Mouse (Mus musculus): ENCODE results near the gene Hmgb3.

Gene Hmgb3

DNA sequence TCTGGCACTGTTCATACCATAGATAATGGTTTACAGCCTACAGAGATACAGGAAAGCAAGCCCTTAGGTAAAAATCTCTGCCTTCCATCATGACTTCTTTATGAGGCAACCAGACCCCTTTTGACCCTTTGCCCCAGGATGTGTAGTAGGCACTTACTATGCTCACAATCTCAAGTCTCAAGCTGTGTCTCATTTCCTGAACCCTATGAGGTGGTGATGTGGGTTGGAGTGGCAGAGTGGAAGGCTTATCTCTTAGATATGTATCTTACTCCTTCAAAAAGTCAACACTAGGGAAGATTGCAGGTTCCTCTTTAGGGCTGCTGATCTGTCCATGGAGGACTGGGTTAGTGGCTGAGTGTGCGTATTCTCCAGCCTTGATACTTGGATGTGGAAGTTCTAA lies 5.1 kb downstream of the Hmgb3 start:
- POLR2A ChIA-PET: no interaction called here
- CTCF ChIA-PET: interaction anchor here in 1 of 4 experiments (1.2 kb wide), 1 partner anchor 63 kb away, joined by 3 read pairs; no protein-coding TSS in a partner anchor

DNA sequence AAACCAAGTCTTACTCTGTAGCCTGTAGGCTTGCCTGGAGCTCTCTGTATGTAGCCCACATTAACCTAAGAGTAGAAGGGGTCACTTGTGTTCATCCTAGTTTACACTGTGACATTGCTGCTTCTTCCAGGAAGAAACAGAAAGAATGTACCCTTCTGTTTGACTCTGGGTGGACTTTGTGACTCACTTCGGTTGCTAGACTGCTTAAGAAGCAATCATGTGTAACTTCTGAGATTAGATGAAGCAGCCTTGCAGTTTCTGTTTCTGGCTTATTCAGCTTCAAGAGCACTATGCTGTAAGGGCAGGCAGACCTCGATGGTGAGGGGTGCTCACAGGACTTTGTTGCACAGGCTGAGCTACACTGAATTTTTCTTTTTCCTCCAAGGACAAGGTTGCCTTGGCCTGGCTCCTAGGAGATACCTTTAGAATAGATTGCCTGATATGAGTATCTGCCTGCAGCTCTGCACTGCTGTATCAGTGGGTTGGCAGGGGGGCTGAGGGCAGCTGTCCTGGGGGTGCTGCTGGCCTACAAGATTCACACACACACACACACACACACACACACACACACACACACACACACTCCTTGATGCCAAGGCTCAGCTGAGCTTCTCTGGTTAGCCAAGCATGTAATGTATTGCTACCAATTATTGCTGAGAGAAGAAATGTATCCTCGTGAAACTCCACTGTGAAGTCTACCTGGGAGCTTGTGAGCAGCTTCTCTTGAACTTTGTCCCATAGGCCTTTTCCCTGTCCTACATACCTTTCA lies 17.6 kb downstream of the Hmgb3 start:
- CTCF ChIA-PET: interaction anchor here in 1 of 4 experiments (0.6 kb wide), 1 partner anchor 76 kb away, joined by 3 read pairs; no protein-coding TSS in a partner anchor
- POLR2A ChIA-PET: no interaction called here

DNA sequence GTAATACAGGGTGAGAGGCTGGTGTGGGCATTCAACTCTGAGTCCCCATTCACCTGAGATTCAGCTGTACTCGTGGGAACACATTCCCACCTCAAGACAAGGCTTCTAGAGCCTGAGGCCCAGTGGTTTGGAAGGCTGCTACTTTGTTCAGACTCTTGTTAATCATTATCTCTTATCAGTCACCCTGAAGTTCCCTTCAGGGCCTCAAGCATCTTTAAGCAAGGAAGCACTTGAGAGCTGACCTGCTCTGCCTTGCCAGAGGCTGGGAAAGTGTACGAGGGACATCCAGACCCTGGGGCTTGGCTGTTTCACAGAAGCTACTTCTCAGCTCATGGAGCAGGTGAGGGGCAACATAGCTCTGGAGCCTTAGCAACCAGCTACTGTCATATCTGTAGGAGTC lies 19.8 kb downstream of the Hmgb3 start:
- ChIA-PET POLR2A (interaction anchor here in 1 of 4 experiments (0.8 kb wide), 1 partner anchor 20 kb away, joined by 3 read pairs; the partner anchor contains the start of gene Hmgb3), CTCF (no interaction called here)

DNA sequence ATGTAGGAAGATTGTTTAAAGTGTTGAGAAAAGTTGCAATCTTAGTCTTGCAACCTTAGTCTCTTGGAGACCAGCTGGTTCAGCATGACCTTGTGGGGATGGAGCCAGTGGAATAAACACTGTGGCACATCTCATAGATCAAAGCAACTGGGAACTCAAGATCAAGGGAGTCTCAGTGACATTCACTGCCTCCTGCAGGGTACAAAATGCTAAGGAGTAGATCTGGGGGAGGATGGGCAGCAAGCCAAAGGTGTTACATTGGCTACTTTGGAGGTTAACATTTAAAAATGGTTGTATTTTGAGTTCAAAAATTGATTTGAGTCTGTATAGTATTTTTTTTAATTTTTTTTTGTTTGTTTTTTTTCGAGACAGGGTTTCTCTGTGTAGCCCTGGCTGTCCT lies 33.5 kb downstream of the Hmgb3 start:
- ChIA-PET CTCF (no interaction called here), POLR2A (interaction anchor here in 1 of 4 experiments (1.4 kb wide), 1 partner anchor 34 kb away, joined by 3 read pairs; the partner anchor contains the start of gene Hmgb3)

DNA sequence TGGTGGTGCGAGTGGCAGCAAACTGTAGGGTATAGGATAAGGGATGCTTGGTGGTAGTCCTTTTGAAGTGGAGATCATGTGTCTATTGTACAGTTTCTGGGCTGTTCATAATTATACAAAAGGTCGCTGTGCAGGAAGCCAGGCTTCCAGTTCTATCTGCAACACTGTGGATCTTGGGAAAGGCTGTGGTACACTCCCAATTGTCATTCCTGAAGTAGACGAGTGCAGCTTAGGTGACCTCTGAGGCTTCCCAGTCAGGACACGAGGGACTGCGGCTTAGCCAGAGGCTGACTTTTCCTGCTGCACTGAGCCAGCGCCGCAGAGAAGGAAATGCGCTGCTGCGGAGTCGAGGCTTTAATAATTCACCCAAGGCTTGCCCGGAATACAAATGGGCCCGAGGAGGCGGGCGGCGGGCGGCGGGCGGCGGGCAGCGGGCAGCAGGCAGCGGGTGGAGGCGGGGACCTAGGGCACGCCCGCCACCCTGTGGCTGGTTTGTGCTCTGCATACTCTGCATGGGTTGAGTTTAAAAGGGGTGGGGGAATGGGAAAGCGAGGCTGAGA lies 45.4 kb downstream of the Hmgb3 start:
- ChIA-PET CTCF (no interaction called here), POLR2A (no interaction called here)
